Mouse (Mus musculus): Measurements from ENCODE around the gene Shank2. TPM values are rescaled to one million over a fixed set of nuclear protein-coding genes. Genes with fewer than 3 reads are reported as not detected.

The Shank2 gene
- total and polyA plus RNA-seq, 3 experiments: not detected

GRCm38 (mm10) chr7:144139691-144140090, 138.0 kb downstream of the Shank2 start:
- no peak overlapping the region for H3K27ac ChIP-seq (ENCODE audit: control insufficient read depth, low read depth, low read length)
- DNase-seq (ENCODE audit: low read depth, low spot score): no peak
- no peaks in the 10 kb centered on the region for H3K27me3 ChIP-seq (ENCODE audit: control insufficient read depth in 1 of 2, insufficient read depth in 2 of 2, low read length in 2 of 2)
- no peaks in the 10 kb centered on the region for H3K4me1 ChIP-seq (ENCODE audit: control insufficient read depth in 1 of 2, insufficient read depth in 2 of 2, low read length in 2 of 2)
- no peaks in the 10 kb centered on the region for H3K9me3 ChIP-seq (replicated peaks; ENCODE audit: insufficient read depth, low read length)
- no peaks in the 10 kb centered on the region for H3K36me3 ChIP-seq (ENCODE audit: control insufficient read depth in 1 of 2, insufficient read depth in 2 of 2, low read length in 2 of 2)
- no peak overlapping the region for H3K4me3 ChIP-seq (ENCODE audit: control insufficient read depth in 1 of 2, insufficient read depth in 1 of 2, low read depth in 2 of 2, low read length in 2 of 2)
- TF ChIP-seq KAT2A (conservative IDR thresholded peaks at IDR 0.05; ENCODE audit: low read depth, low read length): no peak
- no peak for TF ChIP-seq MAZ (IDR thresholded peaks at IDR 0.05; ENCODE audit: low read depth, low read length)
- TF ChIP-seq GATA1 (IDR thresholded peaks at IDR 0.05; ENCODE audit: low read depth, low read length): no peak
- TF ChIP-seq RCOR1 (IDR thresholded peaks at IDR 0.05; ENCODE audit: low read depth, low read length): no peak
- no peak for TF ChIP-seq MAX (IDR thresholded peaks at IDR 0.05; ENCODE audit: low read length)
- TF ChIP-seq TBP (IDR thresholded peaks at IDR 0.05; ENCODE audit: low read depth, low read length): no peak
- TF ChIP-seq ZNF384 (IDR thresholded peaks at IDR 0.05; ENCODE audit: low read depth, low read length): no peak
- TF ChIP-seq ZKSCAN1 (IDR thresholded peaks at IDR 0.05; ENCODE audit: low read depth, low read length): no peak
- TF ChIP-seq MYC (IDR thresholded peaks at IDR 0.05; ENCODE audit: low read depth, low read length): no peak
- TF ChIP-seq ELF1 (IDR thresholded peaks at IDR 0.05; ENCODE audit: low read depth, low read length): no peak
- no peak for TF ChIP-seq ETS1 (IDR thresholded peaks at IDR 0.05; ENCODE audit: low read depth, low read length)
- no peak for TF ChIP-seq POLR2AphosphoS5 (IDR thresholded peaks at IDR 0.05; ENCODE audit: borderline replicate concordance, low read depth, low read length)
- TF ChIP-seq ZC3H11A (IDR thresholded peaks at IDR 0.05; ENCODE audit: low read depth, low read length): no peak
- no peak for TF ChIP-seq CHD1 (IDR thresholded peaks at IDR 0.05; ENCODE audit: low read depth, low read length)
- H3K9ac ChIP-seq (ENCODE audit: control insufficient read depth, low read depth, low read length, poor library complexity, severe bottlenecking): no peak overlapping the region
- H3K79me2 ChIP-seq (ENCODE audit: control insufficient read depth, insufficient read depth, low read length, poor library complexity): no peaks in the 10 kb centered on the region

DNA sequence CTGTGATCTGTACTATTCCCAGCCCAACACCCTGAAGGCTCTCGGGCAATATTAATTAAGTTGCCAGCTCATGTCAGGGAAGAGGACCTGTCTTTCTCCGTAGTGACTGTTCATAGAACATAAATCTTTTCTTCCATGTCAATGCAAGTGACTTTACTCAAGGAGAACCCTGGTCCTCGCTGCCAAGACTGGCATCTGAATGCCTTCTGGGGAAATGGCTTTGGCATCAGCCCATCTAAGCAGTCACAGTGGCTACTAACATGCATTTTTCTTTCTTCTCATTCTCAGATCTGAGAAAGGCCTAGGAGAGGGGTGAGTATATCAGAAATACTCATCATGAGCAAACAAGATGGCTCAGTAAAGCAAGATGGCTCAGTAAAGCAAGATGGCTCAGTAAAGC, 138.7 kb downstream of the Shank2 start:
- no peak for DNase-seq (ENCODE audit: low read depth, low spot score)
- Histone ChIP-seq H3K27me3 (ENCODE audit: control insufficient read depth in 1 of 2, insufficient read depth in 2 of 2, low read length in 2 of 2) (no peaks in the 10 kb centered on the region), H3K4me3 (ENCODE audit: control insufficient read depth in 1 of 2, insufficient read depth in 1 of 2, low read depth in 2 of 2, low read length in 2 of 2) (no peak overlapping the region), H3K9me3 (replicated peaks; ENCODE audit: insufficient read depth, low read length) (no peaks in the 10 kb centered on the region), H3K9ac (ENCODE audit: control insufficient read depth, low read depth, low read length, poor library complexity, severe bottlenecking) (no peak overlapping the region), H3K4me1 (ENCODE audit: control insufficient read depth in 1 of 2, insufficient read depth in 2 of 2, low read length in 2 of 2) (no peaks in the 10 kb centered on the region), H3K79me2 (ENCODE audit: control insufficient read depth, insufficient read depth, low read length, poor library complexity) (no peaks in the 10 kb centered on the region), H3K36me3 (ENCODE audit: control insufficient read depth in 1 of 2, insufficient read depth in 2 of 2, low read length in 2 of 2) (no peaks in the 10 kb centered on the region), H3K27ac (ENCODE audit: control insufficient read depth, low read depth, low read length) (no peak overlapping the region)
- TF ChIP-seq MYC (IDR thresholded peaks at IDR 0.05; ENCODE audit: low read depth, low read length): no peak
- no peak for TF ChIP-seq POLR2AphosphoS5 (IDR thresholded peaks at IDR 0.05; ENCODE audit: borderline replicate concordance, low read depth, low read length)
- TF ChIP-seq POLR2A (IDR thresholded peaks at IDR 0.05; ENCODE audit: control insufficient read depth in 1 of 2, insufficient read depth in 1 of 2, low read depth in 1 of 2, low read length in 2 of 2, poor library complexity in 1 of 2): no peak
- no peak for TF ChIP-seq ZKSCAN1 (IDR thresholded peaks at IDR 0.05; ENCODE audit: low read depth, low read length)
- TF ChIP-seq JUND (IDR thresholded peaks at IDR 0.05; ENCODE audit: low read depth, low read length): no peak
- no peak for TF ChIP-seq TCF12 (IDR thresholded peaks at IDR 0.05; ENCODE audit: low read depth, low read length)
- no peak for TF ChIP-seq ZC3H11A (IDR thresholded peaks at IDR 0.05; ENCODE audit: low read depth, low read length)
- no peak for TF ChIP-seq MAX (IDR thresholded peaks at IDR 0.05; ENCODE audit: low read length)
